ENCODE assay signal across 8 mouse cellular contexts in genomic region chr7:30198481-30198971, GRCm38 (mm10). TPM values are rescaled to one million over a fixed set of nuclear protein-coding genes. Genes with fewer than 3 reads are reported as not detected.
DNase-seq lines count a peak whose midpoint lies in the region; ATAC-seq and TF ChIP-seq lines count a peak whose summit lies in the region.

Gene Capns1, minus strand, starts transcription at chr7:30198811.

- peak in 1 of 2 experiments; percentile 59 for DNase-seq in adrenal gland, adult 18-20 months (ENCODE audit: low spot score in 2 of 2)
- DNase-seq in embryo, embryonic 9.5 days (ENCODE audit: extremely low spot score), result peak; percentile 82
- DNase-seq in heart, adult 8-10 months (ENCODE audit: low spot score), result peak; percentile 74
- peak; percentile 58 to 61 for DNase-seq in kidney, adult 8-10 months
- DNase-seq in liver, embryonic 11.5 days (ENCODE audit: low spot score), result no peak
- DNase-seq in testis, postnatal 10 days (ENCODE audit: low spot score), result peak; percentile 58

- TF ChIP-seq POLR2A in myocyte (IDR thresholded peaks at IDR 0.05; ENCODE audit: insufficient read length, low read depth), result no peak

- H3K9ac ChIP-seq in liver, embryonic 11.5 days (ENCODE audit: low read depth, low read length), result no peak within 1 kb of the TSS

- H3K27ac ChIP-seq in liver, embryonic 11.5 days (ENCODE audit: low read depth, low read length), result no peak within 1 kb of the TSS

- ATAC-seq in CD4-positive, CD25-positive, alpha-beta regulatory T cell, adult 4 months, result peak; percentile 67
- 0 out of 2 replicates have a peak, but pooled peaks have one; percentile 32 for ATAC-seq in liver, embryonic 11.5 days (replicated peaks; ENCODE audit: low FRiP score)

- H3K27me3 ChIP-seq in liver, embryonic 11.5 days (replicated peaks; ENCODE audit: control insufficient read depth, insufficient read depth, low read length), result no peaks in the 10 kb centered on the region
- no peaks in the 10 kb centered on the region for H3K27me3 ChIP-seq in myocyte (ENCODE audit: control insufficient read depth, insufficient read depth, insufficient read length)

- no peaks in the 10 kb centered on the region for H3K9me3 ChIP-seq in liver, embryonic 11.5 days (ENCODE audit: control insufficient read depth, low read length)

- 10% methylated on average over 8 of the region's 8 CpGs for WGBS in liver, embryonic 11.5 days

- H3K4me3 ChIP-seq in liver, embryonic 11.5 days (ENCODE audit: low read depth, low read length), result no peak within 1 kb of the TSS
- no peak within 1 kb of the TSS for H3K4me3 ChIP-seq in myocyte

- peak within 1 kb of the TSS; percentile 24 for H3K4me2 ChIP-seq in liver, embryonic 11.5 days
- peak within 1 kb of the TSS; percentile 64 for H3K4me2 ChIP-seq in myocyte (ENCODE audit: low read depth)

- no peaks in the 10 kb centered on the region for H3K36me3 ChIP-seq in liver, embryonic 11.5 days (ENCODE audit: control insufficient read depth, insufficient read depth, low read length)
- no peaks in the 10 kb centered on the region for H3K36me3 ChIP-seq in myocyte (ENCODE audit: control insufficient read depth, insufficient read depth)

- H3K4me1 ChIP-seq in liver, embryonic 11.5 days (replicated peaks; ENCODE audit: control insufficient read depth, insufficient read depth, low read length), result peaks cover under 1% of the 10 kb centered on the region

- H3K79me2 ChIP-seq in myocyte (ENCODE audit: control insufficient read depth, insufficient read depth), result peaks cover 8% of the 10 kb centered on the region

- H3ac ChIP-seq in myocyte (ENCODE audit: control insufficient read depth, insufficient read length), result no peak within 1 kb of the TSS

TF ChIP-seq in myocyte, 11 proteins besides CTCF, POLR2A, EP300 and RAD21:
- no peak for TF ChIP-seq CEBPB (IDR thresholded peaks at IDR 0.05; ENCODE audit: insufficient read depth, poor library complexity, severe bottlenecking)
- TF ChIP-seq TCF12 (IDR thresholded peaks at IDR 0.05; ENCODE audit: insufficient read depth, poor library complexity, severe bottlenecking), result no peak
- TF ChIP-seq TCF3 (IDR thresholded peaks at IDR 0.05; ENCODE audit: insufficient read length, low read depth), result no peak
- TF ChIP-seq SRF (IDR thresholded peaks at IDR 0.05; ENCODE audit: control insufficient read depth, insufficient read length, low read depth), result no peak
- TF ChIP-seq MYOG (IDR thresholded peaks at IDR 0.05; ENCODE audit: control insufficient read depth in 1 of 3, insufficient read depth in 1 of 3, insufficient read length in 2 of 3, low read depth in 2 of 3), result peak in 1 of 3 experiments; percentile 7
- TF ChIP-seq E2F4 (IDR thresholded peaks at IDR 0.05; ENCODE audit: insufficient read depth), result no peak
- no peak for TF ChIP-seq REST (IDR thresholded peaks at IDR 0.05; ENCODE audit: insufficient read depth, insufficient read length)
- no peak for TF ChIP-seq POLR2AphosphoS2 (IDR thresholded peaks at IDR 0.05; ENCODE audit: insufficient read length, low read depth)
- TF ChIP-seq MAX (IDR thresholded peaks at IDR 0.05; ENCODE audit: low read depth), result no peak
- peak in 2 of 3 experiments; percentile 71 to 73 for TF ChIP-seq MYOD1 (IDR thresholded peaks at IDR 0.05; ENCODE audit: control insufficient read depth in 1 of 3, insufficient read length in 2 of 3, low read depth in 2 of 3)
- no peak for TF ChIP-seq USF1 (IDR thresholded peaks at IDR 0.05; ENCODE audit: low read depth)

RNA-seq across cellular contexts. Expression of gene Capns1, which starts in this region (rescaled TPM):
- 10 to 100 TPM; 49.8 to 68.7 TPM for polyA plus RNA-seq in CD4-positive, CD25-positive, alpha-beta regulatory T cell, adult 4 months (2017; shearing (Covaris generic))
- 100 to 1,000 TPM; 575 to 621 TPM for total RNA-seq in adrenal gland, adult 18-20 months (2021)
- total RNA-seq in heart, adult 8-10 months (2022), result 100 to 1,000 TPM; 287 to 304 (median 297) TPM
- 45.1 and 54.9 TPM in 2 replicates for polyA plus RNA-seq in liver, embryonic 11.5 days (2014; fragmentation: Nextera tagmentation; extraction: Ambion mirVana)
- 622 TPM for polyA plus RNA-seq in myocyte (2012; fragmentation: generic; extraction: Trizol)
